Comparison of ENCODE assay signal across 8 mouse cellular contexts in the genomic region with DNA sequence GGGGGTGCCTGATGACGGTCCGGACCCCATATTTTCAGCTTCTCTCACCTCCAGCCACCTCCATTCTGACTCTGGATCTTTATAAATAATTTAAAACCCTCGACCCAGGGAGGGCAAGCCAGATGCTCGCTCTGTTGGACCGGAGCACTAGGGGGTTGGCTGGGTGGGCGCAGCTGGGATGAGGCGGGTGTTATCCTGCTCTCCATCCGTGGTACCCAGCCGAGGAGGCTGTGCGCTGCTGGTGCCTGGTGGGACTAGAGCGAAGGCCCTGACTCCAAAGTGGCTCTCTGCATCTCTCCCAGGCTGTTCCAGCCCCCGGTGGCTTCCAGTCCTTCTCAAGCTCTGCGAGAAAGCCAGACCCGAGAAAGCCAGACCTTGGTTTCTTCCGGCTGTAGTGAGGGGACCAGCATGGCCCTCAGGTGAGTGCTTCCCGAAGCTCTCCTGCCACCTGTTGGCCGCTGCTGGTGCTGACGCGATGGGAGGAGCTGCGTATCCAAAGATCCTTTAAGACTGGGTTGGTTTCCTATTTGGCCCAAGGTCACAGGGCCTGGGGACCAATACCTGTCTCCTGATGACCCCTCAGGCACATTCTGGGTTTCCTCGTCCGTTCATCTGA.
DNase-seq lines count a peak whose midpoint lies in the region; ATAC-seq and TF ChIP-seq lines count a peak whose summit lies in the region.

No protein-coding gene starts in this region.

- peak; percentile 46 for ATAC-seq in lung, embryonic 15.5 days (ENCODE audit: borderline replicate concordance, extremely low read depth, low FRiP score, low TSS enrichment)

- no peaks in the 10 kb centered on the region for H3K9me3 ChIP-seq in E14TG2a.4 (ENCODE audit: low read length)
- no peaks in the 10 kb centered on the region for H3K9me3 ChIP-seq in forebrain, embryonic 10.5 days
- H3K9me3 ChIP-seq in lung, embryonic 15.5 days, result no peaks in the 10 kb centered on the region

- peak overlapping the region; percentile 34 for H3K4me2 ChIP-seq in lung, embryonic 15.5 days

- TF ChIP-seq CTCF in E14TG2a.4 (conservative IDR thresholded peaks at IDR 0.05; ENCODE audit: low read length), result peak; percentile 67

- 7% methylated on average over 22 of the region's 22 CpGs for WGBS in forebrain, embryonic 10.5 days
- 10% methylated on average over 22 of the region's 22 CpGs for WGBS in lung, embryonic 15.5 days

- H3K27ac ChIP-seq in forebrain, embryonic 10.5 days, result 0 out of 2 replicates have a peak overlapping the region, but pooled peaks have one; percentile 53
- H3K27ac ChIP-seq in lung, embryonic 15.5 days, result no peak overlapping the region

- H3K9ac ChIP-seq in lung, embryonic 15.5 days, result no peak overlapping the region

- peak; percentile 73 to 78 for DNase-seq in adrenal gland, postnatal 36 days
- DNase-seq in forebrain, embryonic 10.5 days (ENCODE audit: extremely low spot score, low spot score), result peak; percentile 83
- DNase-seq in heart, postnatal 36 days, result peak; percentile 25 to 48
- DNase-seq in layer of hippocampus, adult 18-20 months (ENCODE audit: low spot score in 2 of 2), result peak; percentile 36 to 47
- DNase-seq in retina, postnatal 1 day, result peak; percentile 84
- peak; percentile 84 for DNase-seq in urinary bladder, postnatal 14 days (ENCODE audit: low spot score)

- peaks cover 18% of the 10 kb centered on the region; the same call in 1 of the 2 replicates for H3K4me1 ChIP-seq in E14TG2a.4 (replicated peaks; ENCODE audit: low read depth, low read length)
- H3K4me1 ChIP-seq in forebrain, embryonic 10.5 days, result peaks cover 45% of the 10 kb centered on the region
- H3K4me1 ChIP-seq in lung, embryonic 15.5 days, result peaks cover 14% of the 10 kb centered on the region

- peak overlapping the region; percentile 66 for H3K4me3 ChIP-seq in E14TG2a.4 (replicated peaks; ENCODE audit: low read length)
- H3K4me3 ChIP-seq in forebrain, embryonic 10.5 days, result peak overlapping the region; percentile 52
- H3K4me3 ChIP-seq in lung, embryonic 15.5 days, result no peak overlapping the region

- H3K36me3 ChIP-seq in E14TG2a.4 (ENCODE audit: insufficient read depth, low read length), result no peaks in the 10 kb centered on the region
- H3K36me3 ChIP-seq in forebrain, embryonic 10.5 days (replicated peaks), result no peaks in the 10 kb centered on the region
- H3K36me3 ChIP-seq in lung, embryonic 15.5 days, result no peaks in the 10 kb centered on the region

- peaks cover 50% of the 10 kb centered on the region for H3K27me3 ChIP-seq in E14TG2a.4 (ENCODE audit: insufficient read depth, low read length)
- H3K27me3 ChIP-seq in forebrain, embryonic 10.5 days (ENCODE audit: poor library complexity, severe bottlenecking), result peaks cover 89% of the 10 kb centered on the region
- H3K27me3 ChIP-seq in lung, embryonic 15.5 days, result peaks cover 81% of the 10 kb centered on the region

- intact Hi-C loops in heart, postnatal 36 days (cut with DNase I), result loop anchor here (5.0 kb wide), 2 partner anchors 111 to 361 kb away; no protein-coding TSS in a partner anchor
